Mouse (Mus musculus): ENCODE measurements around the gene Nxpe4. TPM values are rescaled to one million over a fixed set of nuclear protein-coding genes. Genes with fewer than 3 reads are reported as not detected.
A peak's percentile ranks its signal among the peaks of the same experiment; 100 is the strongest.

The Nxpe4 gene
- polyA plus RNA-seq, 1 experiment from 2014 or later, result 8.9 TPM

- no peak overlapping the region for H3K27ac ChIP-seq
- H3K4me3 ChIP-seq (replicated peaks; ENCODE audit: low read length), result no peak overlapping the region
- H3K9me3 ChIP-seq (ENCODE audit: control insufficient read depth, low read length), result no peaks in the 10 kb centered on the region
- DNase-seq (ENCODE audit: low spot score) (no peak), ATAC-seq (ENCODE audit: low FRiP score) (no peak)
- no peaks in the 10 kb centered on the region for H3K27me3 ChIP-seq (ENCODE audit: control insufficient read depth, insufficient read depth, low read length)
- H3K9ac ChIP-seq, result no peak overlapping the region
- no peaks in the 10 kb centered on the region for H3K36me3 ChIP-seq (replicated peaks; ENCODE audit: control insufficient read depth, insufficient read depth)
- 91% methylated on average over 8 of the region's 8 CpGs for WGBS
- no peak overlapping the region for H3K4me2 ChIP-seq (replicated peaks)
- H3K4me1 ChIP-seq (replicated peaks; ENCODE audit: control insufficient read depth, insufficient read depth, low read length), result no peaks in the 10 kb centered on the region
Measured at GRCm38 (mm10) chr9:48422382-48422781, 260.6 kb downstream of the Nxpe4 start.

GRCm38 (mm10) chr9:48423256-48423655, 261.4 kb downstream of the Nxpe4 start:
- Histone ChIP-seq H3K4me2 (replicated peaks) (no peak overlapping the region), H3K27me3 (ENCODE audit: control insufficient read depth, insufficient read depth, low read length) (no peaks in the 10 kb centered on the region), H3K9me3 (ENCODE audit: control insufficient read depth, low read length) (no peaks in the 10 kb centered on the region), H3K36me3 (replicated peaks; ENCODE audit: control insufficient read depth, insufficient read depth) (no peaks in the 10 kb centered on the region), H3K4me1 (replicated peaks; ENCODE audit: control insufficient read depth, insufficient read depth, low read length) (no peaks in the 10 kb centered on the region), H3K9ac (no peak overlapping the region), H3K4me3 (replicated peaks; ENCODE audit: low read length) (no peak overlapping the region), H3K27ac (no peak overlapping the region)
- ATAC-seq (ENCODE audit: low FRiP score) (no peak), DNase-seq (ENCODE audit: low spot score) (no peak)
- 59% methylated on average over 1 of the region's 1 CpGs for WGBS

GRCm38 (mm10) chr9:48427176-48427575, 265.4 kb downstream of the Nxpe4 start:
- DNase-seq (ENCODE audit: low spot score), result no peak
- no peak overlapping the region for H3K4me3 ChIP-seq (replicated peaks; ENCODE audit: low read length)
- H3K27ac ChIP-seq, result no peak overlapping the region
- H3K4me1 ChIP-seq (replicated peaks; ENCODE audit: control insufficient read depth, insufficient read depth, low read length), result no peaks in the 10 kb centered on the region
- ATAC-seq (ENCODE audit: low FRiP score), result no peak
- no peak overlapping the region for H3K4me2 ChIP-seq (replicated peaks)
- 89% methylated on average over 7 of the region's 7 CpGs for WGBS
- H3K27me3 ChIP-seq (ENCODE audit: control insufficient read depth, insufficient read depth, low read length), result no peaks in the 10 kb centered on the region
- no peak overlapping the region for H3K9ac ChIP-seq
- H3K36me3 ChIP-seq (replicated peaks; ENCODE audit: control insufficient read depth, insufficient read depth), result no peaks in the 10 kb centered on the region
- no peaks in the 10 kb centered on the region for H3K9me3 ChIP-seq (ENCODE audit: control insufficient read depth, low read length)

GRCm38 (mm10) chr9:48432449-48432848, 270.6 kb downstream of the Nxpe4 start:
- H3K27me3 ChIP-seq (ENCODE audit: control insufficient read depth, insufficient read depth, low read length), result no peaks in the 10 kb centered on the region
- H3K4me3 ChIP-seq (replicated peaks; ENCODE audit: low read length), result no peak overlapping the region
- H3K4me1 ChIP-seq (replicated peaks; ENCODE audit: control insufficient read depth, insufficient read depth, low read length), result no peaks in the 10 kb centered on the region
- H3K36me3 ChIP-seq (replicated peaks; ENCODE audit: control insufficient read depth, insufficient read depth), result no peaks in the 10 kb centered on the region
- 83% methylated on average over 8 of the region's 8 CpGs for WGBS
- H3K4me2 ChIP-seq (replicated peaks), result no peak overlapping the region
- no peak for ATAC-seq (ENCODE audit: low FRiP score)
- H3K9ac ChIP-seq, result no peak overlapping the region
- DNase-seq (ENCODE audit: low spot score), result no peak
- no peak overlapping the region for H3K27ac ChIP-seq
- H3K9me3 ChIP-seq (ENCODE audit: control insufficient read depth, low read length), result no peaks in the 10 kb centered on the region

- Histone ChIP-seq H3K9ac (no peak overlapping the region), H3K4me1 (replicated peaks; ENCODE audit: control insufficient read depth, insufficient read depth, low read length) (no peaks in the 10 kb centered on the region), H3K27me3 (ENCODE audit: control insufficient read depth, insufficient read depth, low read length) (no peaks in the 10 kb centered on the region), H3K4me3 (replicated peaks; ENCODE audit: low read length) (no peak overlapping the region), H3K9me3 (ENCODE audit: control insufficient read depth, low read length) (no peaks in the 10 kb centered on the region), H3K4me2 (replicated peaks) (no peak overlapping the region), H3K27ac (no peak overlapping the region), H3K36me3 (replicated peaks; ENCODE audit: control insufficient read depth, insufficient read depth) (no peaks in the 10 kb centered on the region)
- ATAC-seq (ENCODE audit: low FRiP score), result no peak
- DNase-seq (ENCODE audit: low spot score), result no peak
- 85% methylated on average over 1 of the region's 1 CpGs for WGBS
Measured at GRCm38 (mm10) chr9:48443873-48444272, 282.1 kb downstream of the Nxpe4 start.

GRCm38 (mm10) chr9:48444821-48445220, 283.0 kb downstream of the Nxpe4 start:
- no peaks in the 10 kb centered on the region for H3K36me3 ChIP-seq (replicated peaks; ENCODE audit: control insufficient read depth, insufficient read depth)
- H3K4me1 ChIP-seq (replicated peaks; ENCODE audit: control insufficient read depth, insufficient read depth, low read length), result no peaks in the 10 kb centered on the region
- no peak overlapping the region for H3K9ac ChIP-seq
- no peak overlapping the region for H3K27ac ChIP-seq
- no peak for ATAC-seq (ENCODE audit: low FRiP score)
- H3K27me3 ChIP-seq (ENCODE audit: control insufficient read depth, insufficient read depth, low read length), result no peaks in the 10 kb centered on the region
- no peaks in the 10 kb centered on the region for H3K9me3 ChIP-seq (ENCODE audit: control insufficient read depth, low read length)
- H3K4me2 ChIP-seq (replicated peaks), result no peak overlapping the region
- no peak for DNase-seq (ENCODE audit: low spot score)
- no peak overlapping the region for H3K4me3 ChIP-seq (replicated peaks; ENCODE audit: low read length)
- WGBS, result 82% methylated on average over 2 of the region's 2 CpGs

- Histone ChIP-seq H3K4me2 (replicated peaks) (no peak overlapping the region), H3K9ac (no peak overlapping the region), H3K4me3 (replicated peaks; ENCODE audit: low read length) (no peak overlapping the region), H3K9me3 (ENCODE audit: control insufficient read depth, low read length) (no peaks in the 10 kb centered on the region), H3K4me1 (replicated peaks; ENCODE audit: control insufficient read depth, insufficient read depth, low read length) (no peaks in the 10 kb centered on the region), H3K36me3 (replicated peaks; ENCODE audit: control insufficient read depth, insufficient read depth) (no peaks in the 10 kb centered on the region), H3K27me3 (ENCODE audit: control insufficient read depth, insufficient read depth, low read length) (no peaks in the 10 kb centered on the region), H3K27ac (no peak overlapping the region)
- DNase-seq (ENCODE audit: low spot score), result peak; percentile 46
- no peak for ATAC-seq (ENCODE audit: low FRiP score)
- WGBS, result 37% methylated on average over 5 of the region's 5 CpGs
Measured at GRCm38 (mm10) chr9:48447783-48448209, 286.0 kb downstream of the Nxpe4 start.

Other genes starting within 250 kb of the Nxpe4 start
- 0.63 and 1.2 TPM in 2 replicates for gene Nxpe2, start 191.4 kb downstream of the Nxpe4 start, polyA plus RNA-seq (2014; fragmentation: Nextera tagmentation; extraction: Ambion mirVana)

Data from hindbrain, embryonic 14.5 days (tissue).